In the genomic region with DNA sequence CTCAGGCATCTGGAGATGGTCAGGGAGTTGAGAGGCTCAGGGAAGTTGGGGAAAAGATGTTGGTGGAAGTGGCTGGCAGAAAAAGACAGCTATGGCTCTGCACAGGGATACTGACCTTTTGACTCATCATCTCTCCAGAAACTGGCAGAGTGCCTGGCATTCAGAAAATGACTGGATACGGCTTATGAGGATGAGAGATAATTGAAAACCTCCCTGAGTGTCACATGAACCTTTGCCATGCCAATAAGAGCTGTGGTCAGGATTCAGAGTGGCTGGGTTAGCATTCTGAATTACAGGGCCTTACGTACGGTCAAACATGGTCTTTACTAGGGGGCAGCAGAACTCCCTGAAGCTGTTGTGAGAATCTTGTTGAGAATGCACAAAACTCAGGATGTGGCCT, we compare ENCODE assay signal across 13 mouse cellular contexts. TPM values are rescaled to one million over a fixed set of nuclear protein-coding genes. Genes with fewer than 3 reads are reported as not detected.
"Had no signal": no experiment of that assay in that cellular context is flagged by ENCODE, and none has a peak within 500 bp of the region (broad histone marks: within the 10 kb centered on the region; RNA-seq: fewer than 3 reads in every experiment).

No protein-coding gene starts in this region.

- DNase-seq: kidney, postnatal 4 days; lung, embryonic 14.5 days; lung, postnatal 10 days; lung, postnatal 4 days; midbrain, embryonic 14.5 days; right cerebral cortex, postnatal 4 days; spleen, adult 18-20 months; thymus, postnatal 36 days had no signal

RNA-seq across cellular contexts. Expression of gene Prr9, which starts 2.8 kb away (rescaled TPM):
- total RNA-seq: layer of hippocampus, adult 2 months; layer of hippocampus, postnatal 10 days; left cerebral cortex, postnatal 10 days; megakaryocyte, adult 5-6 weeks; neutrophil, adult 5-6 weeks had no signal

RNA-seq across cellular contexts. Expression of gene Lelp1, which starts 21.6 kb away (rescaled TPM):
- total RNA-seq: layer of hippocampus, adult 2 months; layer of hippocampus, postnatal 10 days; left cerebral cortex, postnatal 10 days; megakaryocyte, adult 5-6 weeks; neutrophil, adult 5-6 weeks had no signal

RNA-seq across cellular contexts. Expression of gene Lor, which starts 38.0 kb away (rescaled TPM):
- total RNA-seq: megakaryocyte, adult 5-6 weeks; neutrophil, adult 5-6 weeks had no signal
